Mouse (Mus musculus): ENCODE measurements at regions not wholly inside any gene's neighbourhood (a gene's known extent, or its start where the extent isn't known, plus 50 kb on each side); places are given as distances from the start of the nearest gene placed in this dataset.

DNA sequence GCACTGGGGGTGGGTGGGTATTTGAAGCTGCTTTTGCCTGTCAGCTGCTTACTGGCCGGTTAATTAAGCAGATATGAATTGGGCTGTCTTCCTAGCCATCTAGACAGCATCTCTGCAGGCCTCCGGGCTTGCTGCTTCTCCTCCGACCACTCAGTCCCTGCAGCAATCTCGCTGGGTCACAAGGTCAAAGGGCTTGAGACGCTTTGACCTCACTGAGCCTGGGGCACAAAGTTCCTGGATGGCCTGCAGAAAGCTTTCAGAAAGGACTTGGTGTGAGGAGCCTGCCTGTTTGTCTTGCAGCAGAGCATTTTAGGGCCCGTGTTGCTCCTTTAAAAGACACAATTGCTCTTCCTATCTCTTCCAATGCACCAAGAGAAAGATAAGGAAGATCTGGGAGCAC lies 83.7 kb upstream of the Ppp2r5a start:
- DNase-seq (ENCODE audit: low read depth, low spot score), result no peak
- Histone ChIP-seq H3K36me3 (ENCODE audit: control insufficient read depth, insufficient read depth, low read length, poor library complexity, severe bottlenecking) (no peaks in the 10 kb centered on the region), H3K27ac (ENCODE audit: insufficient read depth, low read depth, low read length, poor library complexity, severe bottlenecking) (no peak overlapping the region), H3K4me1 (ENCODE audit: control insufficient read depth in 2 of 2, insufficient read depth in 2 of 2, low read length in 2 of 2, poor library complexity in 1 of 2) (no peaks in the 10 kb centered on the region), H3K9ac (ENCODE audit: insufficient read depth, low read depth, low read length, poor library complexity, severe bottlenecking) (no peak overlapping the region), H3K9me3 (ENCODE audit: control insufficient read depth, insufficient read depth, low read depth, low read length) (no peaks in the 10 kb centered on the region), H3K4me3 (ENCODE audit: insufficient read depth in 1 of 2, low read depth in 1 of 2, low read length in 2 of 2, poor library complexity in 1 of 2, severe bottlenecking in 1 of 2) (no peak overlapping the region)
- TF ChIP-seq HCFC1 (IDR thresholded peaks at IDR 0.05; ENCODE audit: borderline replicate concordance, insufficient read depth, low read length), result no peak
- TF ChIP-seq ZC3H11A (IDR thresholded peaks at IDR 0.05; ENCODE audit: borderline replicate concordance, low read depth, low read length), result no peak
- in situ Hi-C loops (cut with MboI; ENCODE audit: low sequenced_read_pairs in 2 of 2, unreplicated experiment in 2 of 2), result no loop called here

DNA sequence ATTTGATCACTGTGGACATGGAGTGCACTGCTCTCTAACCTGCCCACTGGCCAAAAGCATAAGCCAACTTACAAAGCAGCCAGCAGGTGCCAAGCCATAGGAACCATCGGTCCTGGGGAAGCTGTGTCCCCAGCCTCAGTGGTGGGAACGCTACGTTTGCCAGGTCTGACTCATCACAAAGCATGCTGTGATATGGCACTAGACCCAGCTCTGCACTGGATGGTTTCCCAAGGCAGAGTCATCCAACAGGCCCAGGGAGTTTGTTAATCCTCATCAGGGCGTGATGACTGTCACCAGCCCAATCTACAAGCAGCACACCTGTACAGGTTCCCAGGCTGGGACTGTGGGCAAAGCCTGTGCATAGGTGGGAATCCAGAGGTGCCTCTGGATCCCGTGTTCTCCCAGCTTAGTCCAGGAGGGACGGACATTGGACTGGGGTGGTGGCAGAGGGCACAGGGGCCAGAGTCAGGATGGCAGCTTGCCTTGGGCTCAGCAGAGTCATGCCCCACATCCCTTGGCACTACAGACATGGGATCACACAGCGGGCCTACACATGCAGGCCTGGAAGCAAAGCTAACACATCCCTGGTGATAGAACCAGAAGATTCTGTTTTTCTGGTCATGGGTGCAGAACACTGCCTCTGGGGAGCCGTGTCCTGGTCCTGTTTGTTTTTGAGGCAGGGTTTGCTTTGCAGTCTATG lies 81.8 kb upstream of the Ppp2r5a start:
- DNase-seq (ENCODE audit: low read depth, low spot score), result no peak
- in situ Hi-C loops (cut with MboI; ENCODE audit: low sequenced_read_pairs in 2 of 2, unreplicated experiment in 2 of 2), result no loop called here
- H3K4me1 ChIP-seq (ENCODE audit: control insufficient read depth in 2 of 2, insufficient read depth in 2 of 2, low read length in 2 of 2, poor library complexity in 1 of 2), result no peaks in the 10 kb centered on the region
- no peaks in the 10 kb centered on the region for H3K36me3 ChIP-seq (ENCODE audit: control insufficient read depth, insufficient read depth, low read length, poor library complexity, severe bottlenecking)
- TF ChIP-seq ZNF384 (IDR thresholded peaks at IDR 0.05; ENCODE audit: low read depth, low read length) (no peak), CHD2 (IDR thresholded peaks at IDR 0.05; ENCODE audit: low read depth, low read length) (no peak), ZC3H11A (IDR thresholded peaks at IDR 0.05; ENCODE audit: borderline replicate concordance, low read depth, low read length) (no peak), MAFK (IDR thresholded peaks at IDR 0.05; ENCODE audit: insufficient read depth, low read depth, low read length) (no peak), HCFC1 (IDR thresholded peaks at IDR 0.05; ENCODE audit: borderline replicate concordance, insufficient read depth, low read length) (no peak)
- H3K27ac ChIP-seq (ENCODE audit: insufficient read depth, low read depth, low read length, poor library complexity, severe bottlenecking), result no peak overlapping the region
- no peak overlapping the region for H3K4me3 ChIP-seq (ENCODE audit: insufficient read depth in 1 of 2, low read depth in 1 of 2, low read length in 2 of 2, poor library complexity in 1 of 2, severe bottlenecking in 1 of 2)
- H3K9me3 ChIP-seq (ENCODE audit: control insufficient read depth, insufficient read depth, low read depth, low read length), result no peaks in the 10 kb centered on the region
- no peak overlapping the region for H3K9ac ChIP-seq (ENCODE audit: insufficient read depth, low read depth, low read length, poor library complexity, severe bottlenecking)

- no peak overlapping the region for H3K9ac ChIP-seq (ENCODE audit: insufficient read depth, low read depth, low read length, poor library complexity, severe bottlenecking)
- no peak overlapping the region for H3K27ac ChIP-seq (ENCODE audit: insufficient read depth, low read depth, low read length, poor library complexity, severe bottlenecking)
- TF ChIP-seq CHD2 (IDR thresholded peaks at IDR 0.05; ENCODE audit: low read depth, low read length) (no peak), MAFK (IDR thresholded peaks at IDR 0.05; ENCODE audit: insufficient read depth, low read depth, low read length) (no peak), ZNF384 (IDR thresholded peaks at IDR 0.05; ENCODE audit: low read depth, low read length) (no peak), ZC3H11A (IDR thresholded peaks at IDR 0.05; ENCODE audit: borderline replicate concordance, low read depth, low read length) (no peak), HCFC1 (IDR thresholded peaks at IDR 0.05; ENCODE audit: borderline replicate concordance, insufficient read depth, low read length) (no peak)
- H3K4me1 ChIP-seq (ENCODE audit: control insufficient read depth in 2 of 2, insufficient read depth in 2 of 2, low read length in 2 of 2, poor library complexity in 1 of 2), result no peaks in the 10 kb centered on the region
- no peaks in the 10 kb centered on the region for H3K36me3 ChIP-seq (ENCODE audit: control insufficient read depth, insufficient read depth, low read length, poor library complexity, severe bottlenecking)
- in situ Hi-C loops (cut with MboI; ENCODE audit: low sequenced_read_pairs in 2 of 2, unreplicated experiment in 2 of 2), result no loop called here
- no peak for DNase-seq (ENCODE audit: low read depth, low spot score)
- H3K9me3 ChIP-seq (ENCODE audit: control insufficient read depth, insufficient read depth, low read depth, low read length), result no peaks in the 10 kb centered on the region
- no peak overlapping the region for H3K4me3 ChIP-seq (ENCODE audit: insufficient read depth in 1 of 2, low read depth in 1 of 2, low read length in 2 of 2, poor library complexity in 1 of 2, severe bottlenecking in 1 of 2)
These were observed 76.9 kb upstream of the Ppp2r5a start for GRCm38 (mm10) chr1:191479906-191480379.

GRCm38 (mm10) chr1:191472551-191472950 lies 69.5 kb upstream of the Ppp2r5a start:
- Histone ChIP-seq H3K9me3 (ENCODE audit: control insufficient read depth, insufficient read depth, low read depth, low read length) (no peaks in the 10 kb centered on the region), H3K36me3 (ENCODE audit: control insufficient read depth, insufficient read depth, low read length, poor library complexity, severe bottlenecking) (no peaks in the 10 kb centered on the region), H3K27ac (ENCODE audit: insufficient read depth, low read depth, low read length, poor library complexity, severe bottlenecking) (no peak overlapping the region), H3K4me1 (ENCODE audit: control insufficient read depth in 2 of 2, insufficient read depth in 2 of 2, low read length in 2 of 2, poor library complexity in 1 of 2) (peaks cover 0 to 8% of the 10 kb centered on the region in 2 experiments; a peak in 1 of 4 replicates), H3K9ac (ENCODE audit: insufficient read depth, low read depth, low read length, poor library complexity, severe bottlenecking) (no peak overlapping the region), H3K4me3 (ENCODE audit: insufficient read depth in 1 of 2, low read depth in 1 of 2, low read length in 2 of 2, poor library complexity in 1 of 2, severe bottlenecking in 1 of 2) (no peak overlapping the region)
- no peak for TF ChIP-seq MAFK (IDR thresholded peaks at IDR 0.05; ENCODE audit: insufficient read depth, low read depth, low read length)
- TF ChIP-seq ZNF384 (IDR thresholded peaks at IDR 0.05; ENCODE audit: low read depth, low read length), result no peak
- TF ChIP-seq HCFC1 (IDR thresholded peaks at IDR 0.05; ENCODE audit: borderline replicate concordance, insufficient read depth, low read length), result no peak
- no peak for TF ChIP-seq ZC3H11A (IDR thresholded peaks at IDR 0.05; ENCODE audit: borderline replicate concordance, low read depth, low read length)
- TF ChIP-seq CHD2 (IDR thresholded peaks at IDR 0.05; ENCODE audit: low read depth, low read length), result no peak
- no peak for DNase-seq (ENCODE audit: low read depth, low spot score)
- in situ Hi-C loops (cut with MboI; ENCODE audit: low sequenced_read_pairs in 2 of 2, unreplicated experiment in 2 of 2), result no loop called here
